Mouse (Mus musculus) large intestine, adult 2 months (tissue): ENCODE measurements around the gene Gm21319. TPM values are rescaled to one million over a fixed set of nuclear protein-coding genes. Genes with fewer than 3 reads are reported as not detected.
"Not testable (repeated sequence)": the region's sequence is repeated elsewhere in the genome, so short reads cannot be mapped to it uniquely, and the experiment has no call there.

Experiments used
- DNase-seq: peaks from one replicate; pipeline ENCODE4 v3.0.0-alpha.2; 2012; ENCODE audit warnings: low read depth, low spot score
- WGBS: fragments of 180-500 bp; shearing (Covaris S2); methylation state at CpG from one replicate; pipeline ENCODE4 v1.1.7; 2018; 5-methylcytosine and 5-hydroxymethylcytosine counted together
- polyA plus RNA-seq: library from polyadenylated mRNA; depleted of rRNA; stranded (reverse); fragments of >200 nt; gene quantifications from 2 replicates; pipeline ENCODE4 v1.2.3, GENCODE M21; 2012; rRNA removed

The Gm21319 gene
- polyA plus RNA-seq, result not detected in 2 replicates

GRCm38 (mm10) chr12:87775655-87776054 is at the start of gene Gm21319:
Gm21319 (minus strand) TSS chr12:87775755.
- not testable (repeated sequence) for DNase-seq
- 85% methylated on average over 4 of the region's 4 CpGs for WGBS

- WGBS, result 84% methylated on average over 5 of the region's 6 CpGs
- DNase-seq, result not testable (repeated sequence)
These were observed 40.7 kb upstream of the Gm21319 start, which contains the start of gene BB287469 for GRCm38 (mm10) chr12:87816277-87816676. BB287469 (plus strand) TSS chr12:87816577.

GRCm38 (mm10) chr12:87797971-87798370 is 22.4 kb upstream of the Gm21319 start:
- 91% methylated on average over 5 of the region's 5 CpGs for WGBS

GRCm38 (mm10) chr12:87795212-87795611 is 19.7 kb upstream of the Gm21319 start, which contains the start of gene Gm21936:
Gm21936 (plus strand) TSS chr12:87795512.
- WGBS, result 76% methylated on average over 1 of the region's 1 CpGs
- not testable (repeated sequence) for DNase-seq

More at GRCm38 (mm10) chr12:87797971-87798370, 22.4 kb upstream of the Gm21319 start:
- not testable (repeated sequence) for DNase-seq

Other genes starting within 250 kb of the Gm21319 start
- not detected in 2 replicates for gene Oog1, start 173.1 kb downstream of the Gm21319 start, polyA plus RNA-seq
- gene Gm4027, start 156.9 kb downstream of the Gm21319 start, polyA plus RNA-seq, result not detected in 2 replicates
- gene Gm16381, start 131.1 kb downstream of the Gm21319 start, polyA plus RNA-seq, result not detected in 2 replicates
- not detected in 2 replicates for gene Gm21936, start 19.8 kb upstream of the Gm21319 start, polyA plus RNA-seq
- gene BB287469, start 40.8 kb upstream of the Gm21319 start, polyA plus RNA-seq, result not detected in 2 replicates
- not detected in 2 replicates for gene Gm2001, start 66.6 kb upstream of the Gm21319 start, polyA plus RNA-seq
- not detected in 2 replicates for gene Gm2016, start 98.3 kb upstream of the Gm21319 start, polyA plus RNA-seq
- gene Gm2022, start 119.6 kb upstream of the Gm21319 start, polyA plus RNA-seq, result not detected in 2 replicates
- not detected in 2 replicates for gene Gm2035, start 144.1 kb upstream of the Gm21319 start, polyA plus RNA-seq
- gene Gm2042, start 178.3 kb upstream of the Gm21319 start, polyA plus RNA-seq, result not detected in 2 replicates
- gene Gm2075, start 236.1 kb upstream of the Gm21319 start, polyA plus RNA-seq, result not detected in 2 replicates
- not detected in 2 replicates for gene Gm6803, start 243.0 kb upstream of the Gm21319 start, polyA plus RNA-seq